In genomic region chr14:16379917-16380570, GRCm38 (mm10) we compare ENCODE assay signal across 8 mouse cellular contexts. TPM values are rescaled to one million over a fixed set of nuclear protein-coding genes. Genes with fewer than 3 reads are reported as not detected.
DNase-seq lines count a peak whose midpoint lies in the region; ATAC-seq and TF ChIP-seq lines count a peak whose summit lies in the region.

No protein-coding gene starts in this region.

- H3K27ac ChIP-seq in MEL (ENCODE audit: control insufficient read depth, low read depth, low read length), result no peak overlapping the region
- H3K27ac ChIP-seq in intestine, embryonic 14.5 days (ENCODE audit: low read depth), result no peak overlapping the region
- H3K27ac ChIP-seq in midbrain, embryonic 14.5 days (replicated peaks; ENCODE audit: low read depth, low read length), result peak overlapping the region; percentile 71; the same call in 1 of the 2 replicates
- H3K27ac ChIP-seq in thymus, adult 2 months (ENCODE audit: control insufficient read depth, insufficient read depth, low read length), result no peak overlapping the region

- TF ChIP-seq EP300 in MEL (IDR thresholded peaks at IDR 0.05; ENCODE audit: low read depth in 1 of 2, low read length in 2 of 2), result no peak

- peaks cover 0 to 8% of the 10 kb centered on the region in 2 experiments; a peak in 3 of 4 replicates for H3K4me1 ChIP-seq in MEL (ENCODE audit: control insufficient read depth in 1 of 2, insufficient read depth in 2 of 2, low read length in 2 of 2)
- H3K4me1 ChIP-seq in intestine, embryonic 14.5 days (replicated peaks; ENCODE audit: control insufficient read depth, insufficient read depth, low read length), result no peaks in the 10 kb centered on the region; the same call in 1 of the 2 replicates
- 0 out of 2 replicates have a peak, but pooled peaks cover 3% of the 10 kb centered on the region for H3K4me1 ChIP-seq in midbrain, embryonic 14.5 days (ENCODE audit: control insufficient read depth, insufficient read depth, low read length)
- H3K4me1 ChIP-seq in thymus, adult 2 months (replicated peaks; ENCODE audit: control insufficient read depth, insufficient read depth, low read length), result peaks cover 4% of the 10 kb centered on the region

- ATAC-seq in intestine, embryonic 14.5 days (replicated peaks; ENCODE audit: low FRiP score, low TSS enrichment, low read depth), result peak; percentile 66; the same call in 1 of the 2 replicates
- ATAC-seq in midbrain, embryonic 14.5 days (ENCODE audit: low FRiP score, low TSS enrichment), result peak; percentile 85; the same call in 1 of the 2 replicates

- TF ChIP-seq CTCF in MEL (IDR thresholded peaks at IDR 0.05 in 2 of 3, conservative IDR thresholded peaks at IDR 0.05 in 1 of 3; ENCODE audit: control insufficient read depth in 1 of 3, insufficient read depth in 1 of 3, low read depth in 2 of 3, low read length in 3 of 3, poor library complexity in 1 of 3, severe bottlenecking in 1 of 3), result peak; percentile 6 to 81 (median 80); a peak in 4 of 6 replicates
- no peak for TF ChIP-seq CTCF in thymus, adult 2 months (IDR thresholded peaks at IDR 0.05; ENCODE audit: borderline replicate concordance, control insufficient read depth, extremely low read depth, insufficient read depth, low read length, poor library complexity)

- no peak overlapping the region for H3K9ac ChIP-seq in MEL (ENCODE audit: control insufficient read depth, low read depth, low read length, poor library complexity, severe bottlenecking)
- H3K9ac ChIP-seq in intestine, embryonic 14.5 days (ENCODE audit: low read length), result no peak overlapping the region
- no peak overlapping the region for H3K9ac ChIP-seq in midbrain, embryonic 14.5 days (replicated peaks; ENCODE audit: low read length)

- intact Hi-C loops in left cerebral cortex, postnatal 36 days (cut with DNase I), result loop anchor here (2.0 to 10.0 kb wide), 4 partner anchors 15 to 1518 kb away; partner anchors contain the start of genes Ngly1, Oxsm and Top2b

- no peak for TF ChIP-seq POLR2A in MEL (IDR thresholded peaks at IDR 0.05; ENCODE audit: control insufficient read depth in 1 of 2, insufficient read depth in 1 of 2, low read depth in 1 of 2, low read length in 2 of 2, poor library complexity in 1 of 2)
- no peak for TF ChIP-seq POLR2A in thymus, adult 2 months (IDR thresholded peaks at IDR 0.05; ENCODE audit: control insufficient read depth, extremely low read depth, insufficient read depth, low read length, poor library complexity)

- WGBS in intestine, embryonic 14.5 days, result 12% methylated on average over 2 of the region's 2 CpGs
- WGBS in midbrain, embryonic 14.5 days, result 9% methylated on average over 2 of the region's 2 CpGs
- 7% methylated on average over 2 of the region's 2 CpGs for WGBS in thymus, adult 2 months

- H3K9me3 ChIP-seq in MEL (replicated peaks; ENCODE audit: insufficient read depth, low read length), result no peaks in the 10 kb centered on the region
- H3K9me3 ChIP-seq in intestine, embryonic 14.5 days (ENCODE audit: control insufficient read depth, low read length), result no peaks in the 10 kb centered on the region
- no peaks in the 10 kb centered on the region for H3K9me3 ChIP-seq in midbrain, embryonic 14.5 days (ENCODE audit: control insufficient read depth, low read length)

- H3K27me3 ChIP-seq in MEL (ENCODE audit: control insufficient read depth in 1 of 2, insufficient read depth in 2 of 2, low read length in 2 of 2), result no peaks in the 10 kb centered on the region
- H3K27me3 ChIP-seq in intestine, embryonic 14.5 days (replicated peaks; ENCODE audit: control insufficient read depth, insufficient read depth, low read length), result no peaks in the 10 kb centered on the region
- H3K27me3 ChIP-seq in midbrain, embryonic 14.5 days (ENCODE audit: control insufficient read depth, insufficient read depth, low read length), result no peaks in the 10 kb centered on the region
- no peaks in the 10 kb centered on the region for H3K27me3 ChIP-seq in thymus, adult 2 months (ENCODE audit: control insufficient read depth, insufficient read depth, low read length)

- H3K36me3 ChIP-seq in MEL (ENCODE audit: control insufficient read depth in 1 of 2, insufficient read depth in 2 of 2, low read length in 2 of 2), result peaks cover 11 to 22% of the 10 kb centered on the region in 2 experiments
- peaks cover 11% of the 10 kb centered on the region for H3K36me3 ChIP-seq in intestine, embryonic 14.5 days (ENCODE audit: control insufficient read depth, insufficient read depth, low read length)
- H3K36me3 ChIP-seq in midbrain, embryonic 14.5 days (ENCODE audit: control insufficient read depth, insufficient read depth, low read length), result peaks cover 13% of the 10 kb centered on the region
- H3K36me3 ChIP-seq in thymus, adult 2 months (ENCODE audit: control insufficient read depth, insufficient read depth, low read length), result peaks cover 13% of the 10 kb centered on the region

- DNase-seq in 3134 (ENCODE audit: extremely low read depth, insufficient read length, low spot score) (peak; percentile 26), MEL (ENCODE audit: low read depth, low spot score) (peak; percentile 81)
- peak; percentile 65 for DNase-seq in cerebellum, adult 9-11 months
- DNase-seq in frontal cortex, postnatal 36 days (ENCODE audit: low spot score in 2 of 2), result peak; percentile 34 to 82
- peak; percentile 63 for DNase-seq in intestine, embryonic 14.5 days (ENCODE audit: low spot score)
- peak; percentile 6 to 26 for DNase-seq in left cerebral cortex, postnatal 36 days (ENCODE audit: low spot score in 2 of 2)
- DNase-seq in midbrain, embryonic 14.5 days, result peak; percentile 84
- peak; percentile 72 for DNase-seq in thymus, adult 2 months

- H3K4me3 ChIP-seq in MEL (ENCODE audit: control insufficient read depth in 1 of 2, insufficient read depth in 1 of 2, low read depth in 2 of 2, low read length in 2 of 2), result no peak overlapping the region
- H3K4me3 ChIP-seq in intestine, embryonic 14.5 days (ENCODE audit: low read depth, low read length), result no peak overlapping the region
- no peak overlapping the region for H3K4me3 ChIP-seq in midbrain, embryonic 14.5 days (replicated peaks; ENCODE audit: low read depth, low read length)
- H3K4me3 ChIP-seq in thymus, adult 2 months (ENCODE audit: control insufficient read depth, insufficient read depth, low read length), result no peak overlapping the region

- peaks cover 11% of the 10 kb centered on the region; the same call in 1 of the 2 replicates for H3K79me2 ChIP-seq in MEL (ENCODE audit: control insufficient read depth, insufficient read depth, low read length, poor library complexity)

- no peak overlapping the region; the same call in 1 of the 2 replicates for H3K4me2 ChIP-seq in intestine, embryonic 14.5 days (ENCODE audit: low read length)
- no peak overlapping the region; the same call in 1 of the 2 replicates for H3K4me2 ChIP-seq in midbrain, embryonic 14.5 days (ENCODE audit: low read length)

- peak; percentile 86 for TF ChIP-seq RAD21 in MEL (IDR thresholded peaks at IDR 0.05; ENCODE audit: low read depth, low read length)

TF ChIP-seq in MEL, 35 proteins besides CTCF, POLR2A, EP300 and RAD21:
- no peak for TF ChIP-seq MEF2A (IDR thresholded peaks at IDR 0.05; ENCODE audit: extremely low read depth, insufficient replicate concordance, low read depth, low read length, poor library complexity, severe bottlenecking)
- TF ChIP-seq UBTF (IDR thresholded peaks at IDR 0.05; ENCODE audit: borderline replicate concordance, insufficient read depth, low read depth, low read length), result no peak
- no peak for TF ChIP-seq POLR2AphosphoS5 (IDR thresholded peaks at IDR 0.05; ENCODE audit: borderline replicate concordance, low read depth, low read length)
- no peak for TF ChIP-seq ETS1 (IDR thresholded peaks at IDR 0.05; ENCODE audit: low read depth, low read length)
- TF ChIP-seq MAX (IDR thresholded peaks at IDR 0.05; ENCODE audit: low read length), result no peak
- no peak for TF ChIP-seq GABPA (IDR thresholded peaks at IDR 0.05; ENCODE audit: low read depth, low read length)
- TF ChIP-seq ZC3H11A (IDR thresholded peaks at IDR 0.05; ENCODE audit: low read depth, low read length), result peak; percentile 57
- 0 out of 2 replicates have a peak, but pooled peaks have one; percentile 59 for TF ChIP-seq ZKSCAN1 (IDR thresholded peaks at IDR 0.05; ENCODE audit: low read depth, low read length)
- TF ChIP-seq SMC3 (IDR thresholded peaks at IDR 0.05; ENCODE audit: low read depth, low read length), result peak; percentile 70
- TF ChIP-seq ZMIZ1 (IDR thresholded peaks at IDR 0.05; ENCODE audit: low read depth, low read length), result no peak
- TF ChIP-seq MYC (IDR thresholded peaks at IDR 0.05; ENCODE audit: low read depth, low read length), result no peak
- no peak for TF ChIP-seq CHD2 (IDR thresholded peaks at IDR 0.05; ENCODE audit: low read length)

RNA-seq across cellular contexts. Expression of gene Top2b, which starts 15.1 kb away (rescaled TPM):
- total RNA-seq in MEL (2012; rRNA removed), result 29.5 and 31.8 TPM in 2 replicates
- 100 to 1,000 TPM in 1 of 2 experiments, 10 to 100 TPM in 1; 39.5 to 190 TPM for polyA plus RNA-seq in MEL (2012; ENCODE audit: insufficient read depth in 1 of 2, insufficient read length in 2 of 2, low read depth in 1 of 2, low replicate concordance in 2 of 2, missing spikeins in 1 of 2)
- 62.7 and 82.1 TPM in 2 replicates for polyA plus RNA-seq in intestine, embryonic 14.5 days (2014; fragmentation: Nextera tagmentation; extraction: Ambion mirVana)
- total RNA-seq in left cerebral cortex, postnatal 36 days (2021), result 10 to 100 TPM; 90.5 to 96.3 TPM
- 125 and 207 TPM in 2 replicates for polyA plus RNA-seq in midbrain, embryonic 14.5 days (2014; fragmentation: Nextera tagmentation; extraction: Ambion mirVana)
- 31.2 and 37.2 TPM in 2 replicates for polyA plus RNA-seq in thymus, adult 2 months (2012; rRNA removed)

Comparison
In these comparisons a context has a peak if more than half of its experiments do, and no peak if none do; other contexts are left out.
1. DNase-seq: peak in every context shown above with its lines; median percentile 84 in midbrain, embryonic 14.5 days; 81 in MEL; 72 in thymus, adult 2 months; 65 in cerebellum, adult 9-11 months; 63 in intestine, embryonic 14.5 days; 58 in frontal cortex, postnatal 36 days; 26 in 3134; 16 in left cerebral cortex, postnatal 36 days.